Mouse (Mus musculus) lung, postnatal 36 days (tissue): ENCODE data around the gene Rad54l2.

Experiments
- DNase-seq: peaks from one replicate; pipeline ENCODE4 v3.0.0; 2022; ENCODE audit warnings: mixed read lengths

Rad54l2 gene

DNA sequence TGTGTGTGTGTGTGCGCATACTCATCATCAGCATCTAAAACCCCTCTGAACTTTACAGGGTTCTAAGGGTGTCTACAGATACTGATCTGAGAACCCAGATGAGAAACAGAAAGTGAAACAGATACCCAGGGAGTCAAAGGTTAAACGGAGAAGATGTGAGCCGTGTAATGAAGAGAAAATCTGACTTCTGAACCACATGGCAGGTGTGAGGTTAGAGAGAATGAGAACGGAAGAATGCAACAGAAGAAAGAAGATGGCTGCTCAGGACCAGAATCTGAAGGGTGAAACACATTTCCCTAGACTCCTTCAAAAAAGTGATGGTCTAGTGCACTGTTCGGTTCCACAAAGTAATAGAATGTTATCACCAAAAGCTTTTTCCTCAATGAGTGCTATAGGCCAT lies 36.9 kb downstream of the Rad54l2 start:
- DNase-seq = no peak

DNA sequence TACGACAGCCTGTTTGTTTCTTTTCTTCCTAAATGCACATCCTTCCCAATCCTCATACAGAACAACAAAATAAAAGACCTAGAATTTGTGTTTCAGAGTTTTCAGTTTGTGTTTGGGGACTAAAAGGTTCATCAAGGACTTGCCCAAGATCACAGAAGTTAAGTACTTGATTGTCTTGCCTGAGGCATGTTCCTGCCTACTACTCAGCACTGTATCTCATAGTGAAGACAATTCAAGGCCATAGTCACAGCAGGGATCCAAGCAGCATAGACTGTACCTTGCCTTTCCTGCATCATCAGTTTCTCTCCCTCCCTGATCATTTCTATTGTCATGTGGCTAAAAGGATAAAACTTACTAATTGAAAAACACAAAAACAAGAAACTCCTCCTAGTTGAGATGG lies 49.0 kb downstream of the Rad54l2 start:
- no peak for DNase-seq

DNA sequence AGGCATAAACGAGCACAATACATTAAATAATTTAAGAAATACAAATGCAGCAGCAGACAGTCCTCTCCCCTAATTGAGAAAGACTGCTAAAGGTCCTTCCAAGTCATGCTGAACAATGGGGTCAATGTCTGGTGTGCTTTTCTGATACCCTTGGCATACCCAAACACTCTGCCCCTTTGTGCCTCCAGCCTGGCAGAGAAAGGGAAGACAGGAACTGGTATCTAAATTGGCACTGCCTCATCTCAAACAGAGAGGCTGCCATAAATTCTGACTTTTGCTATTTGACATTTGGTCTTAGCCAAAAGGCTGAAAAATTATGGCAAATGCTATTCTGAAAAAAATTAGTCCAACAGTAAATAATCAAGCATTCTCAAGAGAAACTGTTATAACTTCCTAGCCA lies 49.9 kb downstream of the Rad54l2 start:
- DNase-seq = no peak

DNA sequence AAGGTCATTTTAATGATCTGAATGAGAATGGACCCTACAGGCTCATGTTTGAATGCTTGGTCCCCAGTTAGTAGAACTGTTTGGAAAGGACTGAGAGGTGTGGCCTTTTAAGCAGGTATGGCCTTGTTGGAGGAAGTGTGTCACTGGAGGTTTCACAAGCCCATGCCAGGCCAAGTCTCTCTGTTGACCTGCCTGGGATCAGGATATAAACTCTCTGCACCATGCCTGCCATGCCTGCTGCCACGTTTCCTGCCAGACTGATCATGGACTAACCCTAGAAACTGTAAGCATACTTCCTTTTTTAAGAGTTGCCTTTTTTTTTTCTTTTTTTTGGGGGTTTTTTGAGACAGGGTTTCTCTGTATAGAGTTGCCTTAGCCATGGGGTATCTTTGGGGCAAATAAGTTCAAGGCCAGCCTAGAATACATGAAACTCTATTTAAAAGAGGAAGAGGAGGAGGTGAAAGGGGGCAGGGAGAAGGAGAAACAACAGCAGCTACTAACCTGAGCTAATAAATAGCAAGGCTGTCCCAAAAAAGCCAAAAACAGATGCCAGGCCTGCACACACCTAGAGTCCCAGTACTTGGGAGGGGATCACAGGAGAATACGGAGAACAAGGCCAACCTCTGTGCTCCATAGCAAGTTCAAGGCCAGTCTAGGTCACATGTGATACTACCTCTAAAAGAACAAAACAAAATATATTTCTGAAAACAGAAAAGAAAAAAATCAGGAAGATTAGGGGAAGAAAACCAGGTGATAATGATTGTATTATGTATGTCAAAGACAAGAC lies 50.6 kb downstream of the Rad54l2 start:
- no peak for DNase-seq

DNA sequence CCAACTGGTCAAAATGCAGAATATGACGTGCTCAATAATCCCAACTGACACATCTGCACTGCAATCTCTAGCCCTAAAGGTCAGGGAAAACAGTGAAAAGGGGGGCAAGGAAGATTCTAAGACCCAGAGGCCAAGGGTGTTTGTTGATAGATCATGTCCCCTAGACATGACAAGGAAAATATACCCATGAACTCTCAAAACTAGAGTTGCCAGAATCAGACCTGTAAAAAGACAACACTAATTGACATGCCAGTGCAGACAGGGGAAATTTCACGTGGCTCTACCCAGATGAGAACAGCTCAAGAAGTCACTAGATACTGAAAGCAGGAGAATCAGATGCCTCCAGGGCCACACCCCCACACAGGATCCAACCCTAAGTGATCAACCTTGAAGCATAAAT lies 55.3 kb downstream of the Rad54l2 start:
- no peak for DNase-seq

GRCm38 (mm10) chr9:106729416-106729815 lies 59.6 kb downstream of the Rad54l2 start:
- DNase-seq = no peak

DNA sequence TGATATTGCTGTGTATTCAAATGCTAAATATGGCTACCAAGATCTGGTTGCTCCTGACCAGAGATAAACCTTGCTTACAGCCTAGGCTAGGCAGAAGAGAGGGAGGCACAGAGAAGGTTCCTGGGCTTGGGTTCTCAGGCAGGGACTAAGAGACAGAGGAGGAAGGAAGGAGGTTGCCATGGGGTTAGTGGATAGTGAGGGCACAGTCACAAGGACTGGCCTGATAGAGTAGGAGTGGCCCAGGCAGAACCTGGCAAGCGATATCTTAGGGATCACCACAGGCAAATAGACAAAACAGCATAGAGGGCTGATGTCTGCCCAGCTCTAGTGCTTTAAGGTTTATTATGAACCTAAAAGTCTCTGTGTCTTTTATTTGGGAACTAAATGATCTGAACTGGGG lies 62.1 kb downstream of the Rad54l2 start:
- no peak for DNase-seq

GRCm38 (mm10) chr9:106725435-106725834 lies 63.6 kb downstream of the Rad54l2 start:
- DNase-seq = no peak

DNA sequence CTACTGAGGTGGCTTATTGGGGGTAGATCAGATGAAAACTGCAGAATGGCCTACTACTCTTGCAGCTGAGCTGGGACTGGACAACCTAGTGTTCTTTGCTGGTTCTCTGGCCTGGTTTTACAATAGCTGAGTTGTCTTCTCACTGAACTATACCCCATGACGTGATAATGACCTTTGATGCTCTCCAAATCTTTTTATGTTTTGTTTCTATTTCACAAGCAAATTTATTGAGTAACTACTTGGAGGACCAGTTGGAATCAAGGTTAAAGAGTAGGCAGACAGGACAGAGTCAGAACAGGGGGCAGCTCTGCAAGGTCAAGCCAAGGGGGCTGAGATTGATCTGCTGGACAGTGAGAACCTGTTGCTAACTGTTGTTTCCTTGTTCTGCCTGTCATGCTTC lies 64.1 kb downstream of the Rad54l2 start:
- no peak for DNase-seq

- DNase-seq = no peak
These were observed 72.3 kb downstream of the Rad54l2 start for GRCm38 (mm10) chr9:106716729-106717128.

DNA sequence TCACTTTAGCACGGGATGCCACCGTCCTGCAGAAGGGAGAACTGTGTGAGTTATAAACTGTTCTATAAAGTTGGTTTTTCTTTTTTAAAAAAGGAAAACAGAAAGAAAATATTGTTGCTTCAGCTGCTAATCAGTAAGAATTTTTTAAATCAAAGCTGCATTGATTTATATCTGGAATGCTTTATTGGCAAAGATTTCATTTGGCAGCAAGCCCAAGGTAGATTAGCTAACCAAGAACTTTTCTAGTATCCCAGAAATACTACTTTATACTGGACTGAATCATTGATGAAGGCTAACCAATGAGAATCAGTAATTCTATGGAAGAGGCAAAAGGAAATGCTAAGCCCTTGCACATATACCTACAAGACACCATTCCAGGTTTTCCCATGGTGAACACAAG lies 72.8 kb downstream of the Rad54l2 start:
- no peak for DNase-seq

- no peak for DNase-seq
These were observed 76.5 kb downstream of the Rad54l2 start for GRCm38 (mm10) chr9:106712470-106712869.

DNA sequence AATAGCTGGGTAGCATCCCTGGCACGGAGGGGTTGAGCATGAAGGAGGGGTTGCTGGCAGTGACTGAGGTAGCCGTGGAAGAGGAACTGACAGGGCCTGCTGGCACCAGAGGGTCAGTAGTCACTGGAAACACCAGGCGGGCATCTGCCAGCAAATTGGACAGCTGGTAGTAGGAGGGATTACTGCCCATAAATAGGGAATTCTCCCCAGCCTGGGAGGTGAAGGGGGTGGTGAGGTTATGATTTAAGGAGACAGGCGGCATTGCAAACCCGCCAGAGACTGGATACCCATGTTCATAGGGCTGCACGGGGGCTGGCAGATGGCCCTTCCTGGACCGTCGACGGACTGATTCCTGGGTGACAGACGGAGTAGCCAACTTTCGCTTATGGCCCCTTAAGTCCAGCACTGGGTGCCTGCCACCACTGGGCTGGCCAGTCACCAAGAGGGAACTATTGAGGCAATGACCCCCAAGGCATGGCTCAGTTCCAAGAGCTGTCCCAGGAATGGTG lies 96.0 kb downstream of the Rad54l2 start:
- no peak for DNase-seq

- DNase-seq = no peak
These were observed 100.2 kb downstream of the Rad54l2 start for GRCm38 (mm10) chr9:106688834-106689233.

GRCm38 (mm10) chr9:106686983-106687650 lies 101.9 kb downstream of the Rad54l2 start:
- peak; percentile 94 for DNase-seq

- DNase-seq = peak; percentile 91
These were observed 103.5 kb downstream of the Rad54l2 start, which contains the start of gene Tex264 for GRCm38 (mm10) chr9:106685249-106686101. Gene Tex264, minus strand, starts transcription at chr9:106685927.

DNA sequence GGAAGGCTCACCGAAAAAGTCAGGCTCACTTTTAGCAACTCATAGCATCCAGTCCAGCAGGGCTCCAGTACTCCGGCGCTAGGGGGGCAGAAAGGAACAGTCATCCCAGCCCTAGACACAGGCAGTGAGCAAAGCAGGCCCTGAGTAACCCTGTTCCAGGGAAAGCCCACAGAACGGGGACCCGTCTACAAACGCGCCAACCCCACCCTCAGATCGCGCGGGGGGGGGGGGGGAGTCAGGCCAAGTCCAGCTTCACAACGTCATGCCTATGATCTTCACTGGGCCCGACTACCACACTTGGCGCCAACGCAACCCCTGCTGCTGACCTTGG lies 104.1 kb downstream of the Rad54l2 start:
- no peak for DNase-seq

DNA sequence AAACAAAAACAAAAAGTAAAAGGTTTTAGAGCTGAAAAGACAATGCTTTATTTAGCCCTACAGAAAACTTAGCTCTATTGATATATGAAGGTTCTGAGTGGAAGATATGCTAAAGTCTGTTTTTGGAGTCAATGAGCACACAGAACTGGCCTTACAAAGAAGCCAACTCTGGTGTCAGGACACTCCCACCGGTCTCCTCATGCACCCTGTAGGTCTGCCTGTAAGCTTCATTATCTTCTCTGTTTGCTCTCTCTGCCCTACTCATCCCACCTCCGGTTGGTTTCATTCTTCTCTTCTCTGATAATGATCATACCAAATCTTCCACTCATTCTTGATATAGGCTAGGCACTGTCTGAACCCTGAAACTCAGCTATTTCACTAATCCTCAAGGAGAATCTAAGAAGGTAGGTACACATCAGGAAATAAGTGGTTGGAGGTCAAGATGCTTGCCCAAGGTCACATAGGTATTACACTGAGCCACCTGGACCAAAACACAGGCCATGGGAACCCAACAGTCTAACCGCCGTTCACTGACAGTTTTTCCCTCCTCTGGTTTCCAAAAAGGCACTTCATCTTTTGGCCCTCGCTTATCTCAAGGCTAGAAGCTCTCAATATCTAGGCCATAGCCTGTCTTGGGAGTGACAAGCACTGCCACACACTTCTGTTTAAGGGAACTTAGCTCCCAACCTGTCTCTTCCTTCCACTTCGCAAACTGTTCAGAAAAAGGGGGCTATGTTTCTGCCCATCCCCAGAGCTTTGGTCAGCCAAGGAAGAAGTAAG lies 104.7 kb downstream of the Rad54l2 start:
- DNase-seq = no peak

GRCm38 (mm10) chr9:106681026-106681425 lies 108.0 kb downstream of the Rad54l2 start:
- DNase-seq = no peak

- no peak for DNase-seq
These were observed 110.8 kb downstream of the Rad54l2 start for GRCm38 (mm10) chr9:106678242-106678641.

DNA sequence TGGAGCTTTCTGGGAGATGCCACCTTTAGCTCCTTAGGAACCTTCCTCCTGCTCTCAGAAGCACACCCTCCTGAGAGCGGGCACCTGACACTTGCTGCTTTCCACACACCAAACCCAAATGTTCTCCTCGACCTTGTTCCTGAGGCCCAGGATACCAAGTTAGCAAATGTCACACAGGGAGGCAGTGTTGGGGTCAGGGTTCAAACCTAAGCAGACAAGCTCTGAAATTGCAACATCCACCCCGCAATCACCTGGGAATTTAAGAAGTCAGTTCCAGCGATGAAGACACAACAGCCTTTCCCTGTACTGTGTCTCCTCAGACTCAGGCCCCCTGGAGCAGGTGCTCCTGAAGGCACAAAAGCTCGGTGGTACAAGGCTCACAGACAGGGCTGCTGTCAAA lies 111.3 kb downstream of the Rad54l2 start:
- no peak for DNase-seq

DNA sequence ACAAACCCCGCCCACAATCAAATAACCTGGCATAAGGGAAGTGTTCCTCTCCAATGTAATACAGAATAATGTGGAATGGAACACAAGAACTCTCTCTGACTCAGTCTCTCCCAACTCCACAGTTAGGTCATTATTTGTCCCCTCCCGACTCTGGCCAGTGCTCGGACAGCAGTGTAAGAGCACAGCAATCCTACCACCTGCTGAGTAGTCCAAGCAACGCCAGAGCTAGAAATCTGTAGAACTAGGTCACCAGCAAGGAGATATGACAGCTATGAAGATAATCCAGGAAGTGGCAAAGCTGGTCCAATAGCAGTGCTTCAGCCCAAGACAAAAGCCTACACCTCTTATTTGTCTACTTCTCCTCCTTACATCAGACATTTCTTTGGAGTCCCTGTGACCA lies 112.4 kb downstream of the Rad54l2 start:
- DNase-seq = no peak

DNA sequence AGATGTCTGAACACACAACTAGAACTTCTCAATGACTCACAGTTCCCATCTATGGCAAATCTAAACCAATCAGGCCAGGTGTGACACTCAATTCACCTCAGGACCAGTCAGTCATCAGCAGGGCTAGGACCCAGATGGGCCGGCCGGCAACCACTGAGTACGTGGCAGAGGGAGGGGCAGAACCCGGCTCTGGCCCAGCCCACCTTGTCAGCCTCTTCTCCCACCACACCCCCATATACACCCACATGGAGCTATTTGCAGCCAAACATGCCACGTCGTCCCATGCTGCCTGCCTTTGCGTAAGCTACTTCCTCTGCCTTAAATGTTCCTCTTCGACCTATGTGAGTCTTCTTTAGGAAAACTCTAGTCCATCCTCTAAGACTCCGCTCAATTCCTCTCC lies 113.0 kb downstream of the Rad54l2 start:
- peak; percentile 46 for DNase-seq
